ENCODE assay signal across 8 mouse cellular contexts in genomic region chr16:32658743-32659171, GRCm38 (mm10). TPM values are rescaled to one million over a fixed set of nuclear protein-coding genes. Genes with fewer than 3 reads are reported as not detected.
DNase-seq lines count a peak whose midpoint lies in the region; ATAC-seq and TF ChIP-seq lines count a peak whose summit lies in the region.

No protein-coding gene starts in this region.

- intact Hi-C loops in heart, postnatal 14 days (cut with DNase I): loop anchor here (1.0 kb wide), 2 partner anchors 13 to 24 kb away; no protein-coding TSS in a partner anchor
- intact Hi-C loops in gastrocnemius, postnatal 36 days (cut with DNase I): loop anchor here (1.0 kb wide), 1 partner anchor 24 kb away; no protein-coding TSS in a partner anchor

- no peak for TF ChIP-seq POLR2A in brain, embryonic 14.5 days (IDR thresholded peaks at IDR 0.05; ENCODE audit: borderline replicate concordance, extremely low read depth, insufficient read depth, insufficient read length, poor library complexity, severe bottlenecking)

- H3K36me3 ChIP-seq in heart, embryonic 12.5 days: no peaks in the 10 kb centered on the region
- H3K36me3 ChIP-seq in forebrain, embryonic 15.5 days: no peaks in the 10 kb centered on the region
- no peaks in the 10 kb centered on the region for H3K36me3 ChIP-seq in liver, embryonic 11.5 days (ENCODE audit: control insufficient read depth, insufficient read depth, low read length)

- H3K4me3 ChIP-seq in heart, embryonic 12.5 days: peak overlapping the region; percentile 38
- peak overlapping the region; percentile 49 for H3K4me3 ChIP-seq in forebrain, embryonic 15.5 days
- peak overlapping the region; percentile 38 for H3K4me3 ChIP-seq in liver, embryonic 11.5 days (ENCODE audit: low read depth, low read length)

- no peaks in the 10 kb centered on the region for H3K9me3 ChIP-seq in heart, embryonic 12.5 days (replicated peaks)
- H3K9me3 ChIP-seq in forebrain, embryonic 15.5 days: no peaks in the 10 kb centered on the region
- no peaks in the 10 kb centered on the region for H3K9me3 ChIP-seq in liver, embryonic 11.5 days (ENCODE audit: control insufficient read depth, low read length)

- WGBS in heart, embryonic 12.5 days: 3% methylated on average over 11 of the region's 21 CpGs
- WGBS in forebrain, embryonic 15.5 days: 0% methylated on average over 19 of the region's 21 CpGs
- 10% methylated on average over 9 of the region's 21 CpGs for WGBS in liver, embryonic 11.5 days

- no peak for TF ChIP-seq CTCF in brain, embryonic 14.5 days (IDR thresholded peaks at IDR 0.05; ENCODE audit: borderline replicate concordance, extremely low read depth, insufficient read depth, insufficient read length)

- H3K4me1 ChIP-seq in heart, embryonic 12.5 days (replicated peaks): peaks cover 80% of the 10 kb centered on the region
- peaks cover 60% of the 10 kb centered on the region for H3K4me1 ChIP-seq in forebrain, embryonic 15.5 days
- peaks cover 69% of the 10 kb centered on the region for H3K4me1 ChIP-seq in liver, embryonic 11.5 days (replicated peaks; ENCODE audit: control insufficient read depth, insufficient read depth, low read length)

- 0 out of 2 replicates have a peak, but pooled peaks have one; percentile 8 for ATAC-seq in heart, embryonic 12.5 days (ENCODE audit: insufficient number of reproducible peaks, low FRiP score)
- peak; percentile 6; the same call in 1 of the 2 replicates for ATAC-seq in forebrain, embryonic 15.5 days (replicated peaks)
- no peak for ATAC-seq in liver, embryonic 11.5 days (replicated peaks; ENCODE audit: low FRiP score)

- no peak overlapping the region for H3K27ac ChIP-seq in heart, embryonic 12.5 days (ENCODE audit: poor library complexity, severe bottlenecking)
- peak overlapping the region; percentile 87 for H3K27ac ChIP-seq in forebrain, embryonic 15.5 days (replicated peaks)
- H3K27ac ChIP-seq in liver, embryonic 11.5 days (ENCODE audit: low read depth, low read length): no peak overlapping the region

- H3K9ac ChIP-seq in heart, embryonic 12.5 days: peak overlapping the region; percentile 58
- peak overlapping the region; percentile 64 for H3K9ac ChIP-seq in forebrain, embryonic 15.5 days (replicated peaks)
- peak overlapping the region; percentile 43 for H3K9ac ChIP-seq in liver, embryonic 11.5 days (ENCODE audit: low read depth, low read length)

- H3K4me2 ChIP-seq in heart, embryonic 12.5 days: peak overlapping the region; percentile 71
- peak overlapping the region; percentile 69 for H3K4me2 ChIP-seq in forebrain, embryonic 15.5 days (replicated peaks)
- H3K4me2 ChIP-seq in liver, embryonic 11.5 days: peak overlapping the region; percentile 69

- no peak for DNase-seq in heart, postnatal 14 days
- peak; percentile 80 for DNase-seq in 3134 (ENCODE audit: extremely low read depth, insufficient read length, low spot score)
- peak; percentile 71 for DNase-seq in brain, embryonic 14.5 days (ENCODE audit: low read depth)
- no peak for DNase-seq in liver, embryonic 11.5 days (ENCODE audit: low spot score)
- DNase-seq in retina, postnatal 1 day: peak; percentile 54
- DNase-seq in gastrocnemius, postnatal 36 days: no peak

- no peaks in the 10 kb centered on the region for H3K27me3 ChIP-seq in heart, embryonic 12.5 days (replicated peaks)
- no peaks in the 10 kb centered on the region for H3K27me3 ChIP-seq in forebrain, embryonic 15.5 days
- H3K27me3 ChIP-seq in liver, embryonic 11.5 days (replicated peaks; ENCODE audit: control insufficient read depth, insufficient read depth, low read length): no peaks in the 10 kb centered on the region

RNA-seq across cellular contexts. Expression of gene Tnk2, which starts 15.1 kb away (rescaled TPM):
- 6.7 and 8.4 TPM in 2 replicates for polyA plus RNA-seq in heart, embryonic 12.5 days (2016; fragmentation: Nextera tagmentation; extraction: Ambion mirVana)
- total RNA-seq in heart, postnatal 14 days (2021): 10 to 100 TPM; 24.1 to 26.7 TPM
- polyA plus RNA-seq in brain, embryonic 14.5 days (2012; rRNA removed): 127 and 134 TPM in 2 replicates
- polyA plus RNA-seq in forebrain, embryonic 15.5 days (2015; fragmentation: Nextera tagmentation; extraction: Ambion mirVana): 16.0 and 20.4 TPM in 2 replicates
- 10.8 and 11.6 TPM in 2 replicates for polyA plus RNA-seq in liver, embryonic 11.5 days (2014; fragmentation: Nextera tagmentation; extraction: Ambion mirVana)
- 10 to 100 TPM; 40.0 to 44.8 TPM for total RNA-seq in gastrocnemius, postnatal 36 days (2021)

RNA-seq across cellular contexts. Expression of gene Tfrc, which starts 50.0 kb away (rescaled TPM):
- 52.5 and 58.2 TPM in 2 replicates for polyA plus RNA-seq in heart, embryonic 12.5 days (2016; fragmentation: Nextera tagmentation; extraction: Ambion mirVana)
- 100 to 1,000 TPM; 273 to 386 TPM for total RNA-seq in heart, postnatal 14 days (2021)
- polyA plus RNA-seq in brain, embryonic 14.5 days (2012; rRNA removed): 49.0 and 52.2 TPM in 2 replicates
- polyA plus RNA-seq in forebrain, embryonic 15.5 days (2015; fragmentation: Nextera tagmentation; extraction: Ambion mirVana): 28.3 and 33.1 TPM in 2 replicates
- polyA plus RNA-seq in liver, embryonic 11.5 days (2014; fragmentation: Nextera tagmentation; extraction: Ambion mirVana): 220 and 245 TPM in 2 replicates
- 100 to 1,000 TPM; 157 to 180 TPM for total RNA-seq in gastrocnemius, postnatal 36 days (2021)

Comparison
In these comparisons a context has a peak if more than half of its experiments do, and no peak if none do; other contexts are left out.
1. DNase-seq: peak in 3134 (single experiment), brain, embryonic 14.5 days (single experiment) and retina, postnatal 1 day (single experiment); none in heart, postnatal 14 days (0 of 2), liver, embryonic 11.5 days (single experiment) and gastrocnemius, postnatal 36 days (0 of 2).
2. Peak in every context shown above with its lines, with median percentiles within 50 percentile points of each other: H3K4me2 ChIP-seq, H3K4me3 ChIP-seq and H3K9ac ChIP-seq.